Mouse (Mus musculus): ENCODE data around the gene Hdac5. TPM values are rescaled to one million over a fixed set of nuclear protein-coding genes. Genes with fewer than 3 reads are reported as not detected.

The Hdac5 gene
- polyA plus RNA-seq, 1 experiment from 2014 or later, result 24.8 TPM

Small RNA genes lying within 50 kb of the gene (microRNA-seq; reads per million reads assigned to microRNA genes)
- 1.2 reads per million for gene Mir8101 (ENCODE audit: borderline number of aligned reads)

Other genes with a start within 250 kb of the Hdac5 start
- not detected in 2 replicates for gene Cfap97d1, start 245.9 kb downstream of the Hdac5 start, polyA plus RNA-seq (2015; fragmentation: Nextera tagmentation; extraction: Ambion mirVana)
- gene Dusp3, start 243.2 kb downstream of the Hdac5 start, polyA plus RNA-seq (2015; fragmentation: Nextera tagmentation; extraction: Ambion mirVana), result 5.6 and 5.8 TPM in 2 replicates
- gene Mpp3, start 201.7 kb downstream of the Hdac5 start, polyA plus RNA-seq (2015; fragmentation: Nextera tagmentation; extraction: Ambion mirVana), result 0.34 and 0.41 TPM in 2 replicates
- 7.4 and 8.0 TPM in 2 replicates for gene Cd300lg, start 188.7 kb downstream of the Hdac5 start, polyA plus RNA-seq (2015; fragmentation: Nextera tagmentation; extraction: Ambion mirVana)
- gene Mpp2, start 141.7 kb downstream of the Hdac5 start, polyA plus RNA-seq (2015; fragmentation: Nextera tagmentation; extraction: Ambion mirVana), result 1.5 and 1.9 TPM in 2 replicates
- gene Ppy, start 128.8 kb downstream of the Hdac5 start, polyA plus RNA-seq (2015; fragmentation: Nextera tagmentation; extraction: Ambion mirVana), result 3.7 and 4.4 TPM in 2 replicates
- 10.9 and 12.2 TPM in 2 replicates for gene Pyy, start 122.3 kb downstream of the Hdac5 start, polyA plus RNA-seq (2015; fragmentation: Nextera tagmentation; extraction: Ambion mirVana)
- 0.18 TPM in 1 of 2 replicates, not detected in the other for gene Nags, start 84.7 kb downstream of the Hdac5 start, polyA plus RNA-seq (2015; fragmentation: Nextera tagmentation; extraction: Ambion mirVana)
- gene Tmem101, start 73.8 kb downstream of the Hdac5 start, polyA plus RNA-seq (2015; fragmentation: Nextera tagmentation; extraction: Ambion mirVana), result 14.5 and 16.9 TPM in 2 replicates
- 140 and 164 TPM in 2 replicates for gene Lsm12, start 44.9 kb downstream of the Hdac5 start, polyA plus RNA-seq (2015; fragmentation: Nextera tagmentation; extraction: Ambion mirVana)
- 16.1 and 16.2 TPM in 2 replicates for gene G6pc3, start 40.5 kb downstream of the Hdac5 start, polyA plus RNA-seq (2015; fragmentation: Nextera tagmentation; extraction: Ambion mirVana)
- gene BC030867, start 18.7 kb upstream of the Hdac5 start, polyA plus RNA-seq (2015; fragmentation: Nextera tagmentation; extraction: Ambion mirVana), result 8.6 and 11.4 TPM in 2 replicates
- gene Asb16, start 38.6 kb upstream of the Hdac5 start, polyA plus RNA-seq (2015; fragmentation: Nextera tagmentation; extraction: Ambion mirVana), result 0.07 TPM in 1 of 2 replicates, not detected in the other
- 41.1 and 45.1 TPM in 2 replicates for gene Tmub2, start 54.8 kb upstream of the Hdac5 start, polyA plus RNA-seq (2015; fragmentation: Nextera tagmentation; extraction: Ambion mirVana)
- gene Atxn7l3, start 66.5 kb upstream of the Hdac5 start, polyA plus RNA-seq (2015; fragmentation: Nextera tagmentation; extraction: Ambion mirVana), result 13.1 and 15.4 TPM in 2 replicates
- gene Ubtf, start 89.6 kb upstream of the Hdac5 start, polyA plus RNA-seq (2015; fragmentation: Nextera tagmentation; extraction: Ambion mirVana), result 95.2 and 96.8 TPM in 2 replicates
- gene Slc4a1, start 136.0 kb upstream of the Hdac5 start, polyA plus RNA-seq (2015; fragmentation: Nextera tagmentation; extraction: Ambion mirVana), result 0.48 and 0.53 TPM in 2 replicates
- 1.1 and 1.4 TPM in 2 replicates for gene Rundc3a, start 163.2 kb upstream of the Hdac5 start, polyA plus RNA-seq (2015; fragmentation: Nextera tagmentation; extraction: Ambion mirVana)
- gene Slc25a39, start 177.8 kb upstream of the Hdac5 start, polyA plus RNA-seq (2015; fragmentation: Nextera tagmentation; extraction: Ambion mirVana), result 97.8 and 107 TPM in 2 replicates
- gene Grn, start 200.1 kb upstream of the Hdac5 start, polyA plus RNA-seq (2015; fragmentation: Nextera tagmentation; extraction: Ambion mirVana), result 86.4 and 90.6 TPM in 2 replicates
- 0.42 and 0.79 TPM in 2 replicates for gene Fam171a2, start 217.5 kb upstream of the Hdac5 start, polyA plus RNA-seq (2015; fragmentation: Nextera tagmentation; extraction: Ambion mirVana)
- gene Itga2b, start 240.0 kb upstream of the Hdac5 start, polyA plus RNA-seq (2015; fragmentation: Nextera tagmentation; extraction: Ambion mirVana), result 1.9 and 2.5 TPM in 2 replicates

All from thymus, postnatal 0 days (tissue).